8 mouse cellular contexts compared by ENCODE assay signal in the genomic region with DNA sequence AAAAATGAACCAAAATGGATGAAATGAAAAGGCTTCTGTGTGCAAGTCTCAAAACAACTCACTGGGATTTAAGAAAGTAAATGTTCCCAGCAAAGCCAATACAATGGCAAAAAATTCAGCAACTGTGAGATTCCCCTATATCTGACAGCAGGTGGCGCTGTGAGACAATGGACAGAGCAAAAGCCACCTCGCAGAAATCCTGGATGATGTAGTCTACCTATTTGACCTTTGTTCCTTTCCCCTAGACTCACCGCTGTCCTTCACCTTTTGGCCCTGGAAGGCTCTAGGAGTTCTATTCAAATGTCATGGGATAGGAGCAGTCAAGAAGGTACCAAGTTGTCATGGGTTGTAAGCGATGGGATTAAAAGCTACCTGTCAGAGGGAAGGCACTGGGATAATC.
A peak's percentile ranks its signal among the peaks of the same experiment; 100 is the strongest.
DNase-seq lines count a peak whose midpoint lies in the region; ATAC-seq lines count a peak whose summit lies in the region.

No protein-coding gene starts in this region.

- H3K4me1 ChIP-seq in forebrain, embryonic 11.5 days (replicated peaks; ENCODE audit: control insufficient read depth, insufficient read depth, low read length): no peaks in the 10 kb centered on the region
- no peaks in the 10 kb centered on the region for H3K4me1 ChIP-seq in midbrain, embryonic 13.5 days (replicated peaks)

- no peak overlapping the region for H3K9ac ChIP-seq in forebrain, embryonic 11.5 days (ENCODE audit: low read length)
- no peak overlapping the region for H3K9ac ChIP-seq in midbrain, embryonic 13.5 days (replicated peaks)

- DNase-seq in adrenal gland, adult 2 months: peak; percentile 42
- no peak for DNase-seq in adrenal gland, postnatal 4 days (ENCODE audit: low spot score in 2 of 2)
- peak; percentile 46 for DNase-seq in urinary bladder, postnatal 14 days (ENCODE audit: low spot score)
- no peak for DNase-seq in urinary bladder, postnatal 10 days (ENCODE audit: low spot score)
- DNase-seq in forebrain, embryonic 11.5 days (ENCODE audit: low spot score): peak; percentile 71
- DNase-seq in kidney, postnatal 14 days: peak; percentile 58

- H3K36me3 ChIP-seq in forebrain, embryonic 11.5 days (ENCODE audit: control insufficient read depth, insufficient read depth, low read length): no peaks in the 10 kb centered on the region
- no peaks in the 10 kb centered on the region for H3K36me3 ChIP-seq in midbrain, embryonic 13.5 days

- no peak overlapping the region for H3K4me2 ChIP-seq in forebrain, embryonic 11.5 days (ENCODE audit: low read depth, low read length, severe bottlenecking)
- H3K4me2 ChIP-seq in midbrain, embryonic 13.5 days (replicated peaks): no peak overlapping the region

- H3K4me3 ChIP-seq in forebrain, embryonic 11.5 days (ENCODE audit: low read depth, low read length): no peak overlapping the region
- H3K4me3 ChIP-seq in midbrain, embryonic 13.5 days (replicated peaks): no peak overlapping the region

- H3K27me3 ChIP-seq in forebrain, embryonic 11.5 days (ENCODE audit: control insufficient read depth, insufficient read depth, low read length): no peaks in the 10 kb centered on the region
- no peaks in the 10 kb centered on the region; the same call in 1 of the 2 replicates for H3K27me3 ChIP-seq in midbrain, embryonic 13.5 days

- WGBS in forebrain, embryonic 11.5 days: 14% methylated on average over 4 of the region's 4 CpGs
- 17% methylated on average over 4 of the region's 4 CpGs for WGBS in midbrain, embryonic 13.5 days

- no peak for ATAC-seq in forebrain, embryonic 11.5 days (replicated peaks; ENCODE audit: low FRiP score)
- ATAC-seq in midbrain, embryonic 13.5 days: 0 out of 2 replicates have a peak, but pooled peaks have one; percentile 53
- ATAC-seq in monocyte, adult 5-6 weeks (replicated peaks; ENCODE audit: insufficient number of reproducible peaks, low FRiP score, low TSS enrichment, poor library complexity, severe bottlenecking): no peak

- H3K27ac ChIP-seq in forebrain, embryonic 11.5 days (ENCODE audit: low read depth, low read length): no peak overlapping the region
- no peak overlapping the region for H3K27ac ChIP-seq in midbrain, embryonic 13.5 days

- no peaks in the 10 kb centered on the region for H3K9me3 ChIP-seq in forebrain, embryonic 11.5 days (ENCODE audit: control insufficient read depth, low read length)
- H3K9me3 ChIP-seq in midbrain, embryonic 13.5 days: no peaks in the 10 kb centered on the region

Comparison
In these comparisons a context has a peak if more than half of its experiments do, and no peak if none do; other contexts are left out.
1. DNase-seq: peak in adrenal gland, adult 2 months (single experiment), urinary bladder, postnatal 14 days (single experiment), forebrain, embryonic 11.5 days (single experiment) and kidney, postnatal 14 days (single experiment); none in adrenal gland, postnatal 4 days (0 of 2) and urinary bladder, postnatal 10 days (single experiment).